Mouse (Mus musculus) G1E (cell line): ENCODE data around the gene Cnn3.

Source experiments
- CTCF ChIP-seq: IDR thresholded peaks from 2 replicates; pipeline ENCODE4 v1.5.1; 2012; ENCODE audit warnings: low read depth, low read length, inconsistent platforms, mixed read lengths
- GATA1 ChIP-seq: IDR thresholded peaks from 2 replicates; pipeline ENCODE4 v1.6.1; 2012; ENCODE audit warnings: borderline replicate concordance, low read length, inconsistent platforms, mixed read lengths
- GATA2 ChIP-seq: IDR thresholded peaks from 2 replicates; pipeline ENCODE4 v1.6.1; 2012; ENCODE audit warnings: low read depth, low read length, inconsistent platforms, borderline replicate concordance
- POLR2AphosphoS5 ChIP-seq: IDR thresholded peaks from 2 replicates; pipeline ENCODE4 v1.6.1; 2012; ENCODE audit warnings: low read depth, low read length, inconsistent platforms; ENCODE audit not compliant: insufficient replicate concordance
- TAL1 ChIP-seq: conservative IDR thresholded peaks from 2 replicates; pipeline ENCODE4 v1.6.1; 2012; ENCODE audit warnings: low read depth, low read length, inconsistent platforms, mixed read lengths

GRCm38 (mm10) chr3:121389860-121390530 is 36.3 kb upstream of the Cnn3 start:
- TF ChIP-seq CTCF = no peak
- TF ChIP-seq POLR2AphosphoS5 = no peak
- no peak for TF ChIP-seq TAL1
- TF ChIP-seq GATA1 = no peak
- no peak for TF ChIP-seq GATA2
